Mouse (Mus musculus) MEL-GATA-1-ER (cell line): ENCODE data around the gene Glod5.
"Not testable (repeated sequence)": the region's sequence is repeated elsewhere in the genome, so short reads cannot be mapped to it uniquely, and the experiment has no call there.

Experiments used
- DNase-seq: peaks from one replicate; pipeline ENCODE4 v3.0.0-alpha.2; 2012; ENCODE audit warnings: low read depth; ENCODE audit errors: extremely low read depth

Glod5 gene

DNA sequence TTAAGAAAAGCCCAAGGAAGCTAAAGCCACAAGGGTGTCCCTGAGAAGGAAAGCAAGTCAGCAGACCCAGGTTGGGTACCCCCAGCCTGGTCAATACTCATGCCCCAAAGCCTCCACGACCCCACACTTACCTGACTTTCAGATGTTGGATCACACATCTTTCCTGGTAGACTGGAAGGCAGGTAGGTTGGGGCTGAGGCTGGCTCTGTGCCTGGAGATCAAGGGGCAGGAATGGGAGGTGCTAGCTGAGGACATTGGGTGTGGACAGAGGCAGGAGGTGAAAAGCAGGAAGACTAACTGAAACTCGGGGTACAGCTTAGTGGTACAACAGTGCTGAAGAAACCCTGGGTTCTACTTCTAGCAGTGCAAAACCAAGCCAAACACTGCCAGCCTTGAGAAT is at the start of gene Glod5:
Glod5 (minus strand) TSS at position 207 of the 400 bp plus-strand sequence.
- DNase-seq: no peak

DNA sequence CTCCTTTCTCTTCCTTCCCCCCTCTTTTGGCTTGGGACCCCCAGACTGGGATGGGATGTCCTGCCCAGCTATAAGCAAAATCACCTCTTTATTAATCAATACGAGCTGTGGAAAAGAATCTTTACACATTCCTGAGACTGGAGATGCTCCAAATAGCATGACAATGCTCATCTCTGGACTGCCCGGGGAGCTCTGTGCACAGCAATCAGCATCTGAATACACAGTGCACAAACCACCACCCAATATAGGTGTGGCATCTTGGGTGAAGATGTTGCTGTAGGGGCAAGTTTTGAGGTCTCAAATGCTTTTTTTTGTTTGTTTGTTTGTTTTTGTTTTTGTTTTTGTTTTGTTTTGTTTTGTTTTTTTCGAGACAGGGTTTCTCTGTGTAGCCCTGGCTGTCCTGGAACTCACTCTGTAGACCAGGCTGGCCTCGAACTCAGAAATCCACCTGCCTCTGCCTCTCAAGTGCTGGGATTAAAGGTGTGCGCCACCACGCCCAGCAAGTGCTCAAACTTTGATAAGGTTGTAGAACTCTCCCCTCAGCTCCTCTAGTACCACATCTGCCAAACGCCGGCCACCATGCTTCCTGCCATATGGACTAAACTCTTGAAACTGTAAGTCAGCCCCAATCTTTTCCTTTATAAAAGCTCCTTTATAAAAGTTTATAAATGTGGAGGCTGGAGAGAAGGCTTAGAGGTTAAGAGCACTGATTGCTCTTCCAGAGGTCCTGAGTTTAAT is 32.9 kb upstream of the Glod5 start:
- DNase-seq: not testable (repeated sequence)

GRCm38 (mm10) chrX:8033009-8033408 is 14.7 kb upstream of the Glod5 start:
- DNase-seq: no peak

DNA sequence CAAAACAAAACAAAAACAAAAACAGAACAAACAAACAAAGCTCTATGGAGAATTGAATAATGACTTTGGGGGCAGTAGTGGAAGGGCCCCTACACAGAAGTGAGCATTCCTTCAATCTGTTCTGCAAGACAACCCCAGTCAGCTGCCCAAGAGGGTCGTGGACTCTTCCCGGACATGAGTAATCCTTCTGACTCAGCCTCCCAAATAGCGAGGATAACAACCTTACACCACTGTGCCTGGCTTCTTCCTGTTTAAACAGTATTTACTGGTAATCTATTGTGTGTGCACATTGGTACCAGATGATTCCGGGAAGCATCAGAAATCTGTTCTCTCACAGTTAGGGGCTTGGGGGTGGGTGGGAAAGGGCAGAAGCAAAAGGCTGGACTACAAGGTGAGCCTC is 8.5 kb upstream of the Glod5 start:
- DNase-seq: no peak

DNA sequence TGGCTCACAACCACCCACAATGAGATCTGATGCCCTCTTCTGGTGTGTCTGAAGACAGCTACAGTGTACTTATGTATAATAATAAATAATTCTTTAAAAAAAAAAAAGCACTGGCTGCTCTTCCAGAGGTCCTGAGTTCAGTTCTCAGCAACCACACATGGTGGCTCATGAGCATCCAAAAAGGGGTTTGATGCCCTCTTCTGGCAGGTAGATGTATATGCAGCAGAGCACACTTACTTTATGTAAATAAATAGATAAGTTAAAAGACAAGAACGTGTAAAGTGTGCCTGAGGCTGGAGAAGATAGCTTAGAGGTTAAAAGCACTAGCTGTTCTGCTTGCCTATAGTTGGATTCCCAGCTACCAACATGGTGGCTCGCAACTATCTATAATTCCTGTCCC is 6.5 kb upstream of the Glod5 start:
- DNase-seq: no peak

- peak; percentile 47 for DNase-seq
Measured at GRCm38 (mm10) chrX:8020111-8020778, 2.0 kb upstream of the Glod5 start.

DNA sequence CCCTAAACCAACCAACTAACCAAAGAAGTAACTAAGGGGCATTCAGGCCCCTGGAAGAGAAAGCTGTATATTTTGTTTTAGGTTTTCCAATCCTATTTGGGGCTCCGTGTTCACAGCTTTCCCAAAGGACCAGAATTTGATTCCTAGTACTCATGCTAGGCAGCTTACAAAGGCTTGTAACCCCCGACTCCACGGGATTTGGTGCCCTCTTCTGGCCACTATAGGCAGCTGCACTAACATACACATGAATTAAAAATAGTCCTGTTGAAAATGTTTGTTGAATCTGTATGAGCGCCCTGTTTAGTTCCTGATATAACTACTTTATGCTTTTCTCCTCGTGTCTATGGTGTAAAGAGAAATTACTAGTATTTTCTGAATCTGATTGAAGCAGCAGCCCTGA is 1.1 kb downstream of the Glod5 start:
- peak; percentile 56 for DNase-seq

DNA sequence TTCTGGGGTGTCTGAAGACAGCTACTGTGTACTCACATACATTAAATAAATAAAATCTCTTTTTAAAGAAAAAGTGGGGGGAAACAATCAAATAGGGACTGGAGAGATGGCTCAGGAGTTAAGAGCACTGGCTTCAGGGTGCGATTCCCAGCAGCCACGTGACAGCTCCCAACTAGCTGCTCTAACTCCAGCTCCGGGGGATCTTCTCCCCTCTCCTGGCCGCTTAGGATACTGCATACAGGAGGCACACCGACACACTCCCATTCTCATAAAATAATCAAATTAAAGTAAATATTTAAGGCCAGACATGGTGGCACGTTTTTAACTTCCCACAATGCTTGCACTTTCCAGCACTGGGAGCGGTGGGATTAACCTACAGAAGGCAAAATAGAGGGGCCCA is 2.6 kb downstream of the Glod5 start:
- not testable (repeated sequence) for DNase-seq

DNA sequence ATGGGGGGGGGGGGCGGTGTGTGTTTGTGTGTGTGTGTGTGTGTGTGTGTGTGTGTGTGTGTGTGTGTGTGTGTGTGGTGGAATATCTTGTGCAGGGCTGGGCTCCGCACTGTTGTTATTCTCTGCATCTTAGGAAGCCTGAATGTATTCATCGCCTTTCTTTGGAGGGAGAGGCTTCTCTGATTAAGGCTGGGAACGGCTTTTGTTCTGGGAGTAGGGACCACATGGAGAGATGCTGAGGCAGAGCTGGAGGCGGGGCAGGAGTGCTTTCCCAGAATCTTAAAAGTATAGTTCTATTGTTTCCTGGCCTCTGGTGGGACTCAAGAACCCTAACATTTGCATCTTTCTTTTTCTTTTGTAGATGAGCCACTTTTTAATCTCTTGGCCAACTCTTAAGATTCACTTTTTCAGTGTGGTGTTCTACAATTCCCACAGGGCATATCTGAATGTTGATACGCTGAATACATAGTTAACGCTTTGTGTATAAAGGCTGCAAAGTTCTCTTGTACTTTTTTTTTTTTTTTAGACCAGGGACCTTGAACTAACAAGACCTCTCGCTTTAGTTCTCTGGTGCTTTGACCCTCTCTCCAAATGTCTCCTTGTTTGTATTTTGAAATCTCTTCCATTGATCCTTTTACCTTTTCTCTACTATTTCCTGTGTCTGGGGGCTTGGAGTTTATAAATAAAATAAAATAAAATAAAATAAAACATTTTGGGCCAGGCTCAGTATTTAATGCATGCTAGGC is 4.5 kb downstream of the Glod5 start:
- no peak for DNase-seq

DNA sequence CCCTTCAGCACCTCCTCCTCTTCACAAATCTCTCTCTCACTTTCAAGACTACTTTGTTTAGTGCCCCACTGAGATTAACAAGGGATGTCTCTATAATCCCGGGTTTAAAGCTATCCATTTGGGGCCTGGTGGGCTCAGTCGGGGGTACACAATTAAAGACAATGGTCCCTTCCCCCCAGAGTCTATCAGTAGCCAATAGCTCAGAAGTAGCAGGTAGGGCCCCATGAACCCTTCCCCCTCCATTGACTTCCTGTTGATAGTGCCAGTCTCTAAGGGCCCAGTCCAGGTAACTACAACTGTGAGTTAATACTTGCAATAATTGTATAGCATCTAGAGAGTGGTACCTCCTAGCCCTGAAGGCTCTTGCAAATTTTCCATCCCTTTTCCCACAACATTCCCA is 5.1 kb downstream of the Glod5 start:
- no peak for DNase-seq

DNA sequence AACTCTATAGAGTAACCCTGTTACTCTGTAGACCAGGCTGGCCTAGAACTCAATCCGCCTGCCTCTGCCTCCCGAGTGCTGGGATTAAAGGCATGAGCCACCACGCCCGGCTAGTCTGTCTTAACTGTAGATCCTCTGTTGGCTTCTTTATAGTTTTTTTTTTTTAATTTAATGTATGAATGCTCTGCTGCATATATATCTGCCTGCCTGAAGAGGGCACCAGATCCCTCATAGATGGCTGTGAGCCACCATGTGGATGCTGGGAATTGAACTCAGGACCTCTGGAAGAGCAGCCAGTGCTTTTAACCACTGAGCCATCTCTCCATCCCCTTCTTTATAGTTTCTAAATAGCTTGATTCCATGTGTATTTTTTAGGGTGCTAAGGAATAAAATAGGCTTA is 8.9 kb downstream of the Glod5 start:
- not testable (repeated sequence) for DNase-seq

- no peak for DNase-seq
Measured at GRCm38 (mm10) chrX:8008543-8008942, 9.7 kb downstream of the Glod5 start.

DNA sequence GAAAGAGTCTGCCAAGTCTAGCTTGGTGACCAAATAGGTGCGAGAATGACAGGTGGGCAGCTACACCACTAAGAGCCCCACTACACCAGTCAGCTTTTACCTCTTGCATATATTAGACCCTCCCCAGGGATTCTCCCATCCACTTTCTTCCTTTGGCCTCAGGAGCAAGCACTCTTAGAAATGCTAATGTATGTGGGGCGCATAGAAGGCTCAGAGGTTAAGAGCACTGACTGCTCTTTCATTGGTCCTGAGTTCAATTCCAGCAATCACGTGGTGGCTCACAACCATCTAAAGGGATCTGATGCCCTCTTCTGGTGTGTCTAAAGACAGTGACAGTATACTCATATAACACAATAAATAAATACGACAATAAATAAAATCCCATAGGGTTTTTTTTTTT is 15.3 kb downstream of the Glod5 start:
- no peak for DNase-seq

GRCm38 (mm10) chrX:8002001-8002400 is 16.3 kb downstream of the Glod5 start:
- no peak for DNase-seq

GRCm38 (mm10) chrX:8000546-8001192 is 17.6 kb downstream of the Glod5 start:
- no peak for DNase-seq

- peak; percentile 84 for DNase-seq
Measured at GRCm38 (mm10) chrX:7993068-7993735, 25.1 kb downstream of the Glod5 start.

DNA sequence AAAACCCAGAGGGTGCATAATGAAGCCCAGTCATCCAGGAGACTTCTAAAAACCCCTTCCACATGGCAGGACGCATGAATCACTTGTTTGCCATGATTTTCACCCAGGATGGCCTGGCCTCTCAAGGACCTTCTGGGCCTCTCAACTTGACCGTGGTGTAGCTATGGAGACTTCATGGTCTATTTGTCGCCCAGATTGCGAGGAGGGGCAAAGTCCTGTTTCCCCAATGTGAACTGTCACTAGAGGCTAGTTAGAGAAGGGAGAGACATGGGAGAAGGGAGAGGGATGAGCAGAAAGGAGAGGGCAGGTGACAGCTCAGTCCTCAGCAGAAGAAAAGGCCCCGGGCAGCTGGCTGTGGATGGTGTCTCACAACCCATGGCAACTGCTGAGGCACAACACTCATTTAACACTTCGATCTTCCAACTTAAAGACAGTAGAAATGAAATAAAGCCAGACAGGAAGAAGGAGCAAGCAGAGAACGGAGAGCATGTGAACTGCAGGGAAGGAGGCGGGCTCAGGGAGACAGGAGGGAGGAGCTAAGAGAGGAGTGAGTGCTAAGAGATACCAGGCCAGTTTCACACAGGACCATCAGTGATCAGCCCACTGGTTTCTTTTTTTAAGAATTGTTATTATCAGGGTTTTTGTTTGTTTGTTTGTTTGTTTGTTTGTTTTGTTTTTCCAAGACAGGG is 25.8 kb downstream of the Glod5 start:
- peak; percentile 67 for DNase-seq

- no peak for DNase-seq
Measured at GRCm38 (mm10) chrX:7981368-7981767, 36.9 kb downstream of the Glod5 start.

DNA sequence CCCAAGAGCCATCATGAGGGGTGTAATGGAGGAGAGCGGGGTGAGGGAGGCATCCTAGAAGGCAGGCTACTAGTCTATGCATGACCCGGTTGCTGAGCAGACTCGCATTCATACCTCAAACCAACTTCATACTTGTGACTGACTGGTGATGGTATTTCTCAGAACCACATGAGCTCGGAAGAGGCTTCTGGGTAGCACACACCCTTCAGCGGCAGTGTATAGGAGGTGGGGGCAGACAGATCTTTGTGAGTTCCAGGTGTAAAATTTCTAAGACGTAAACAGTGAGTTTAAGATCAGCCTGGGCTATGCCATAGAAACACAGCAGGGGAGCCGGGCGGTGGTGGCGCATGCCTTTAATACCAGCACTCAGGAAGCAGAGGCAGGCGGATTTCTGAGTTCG is 40.4 kb downstream of the Glod5 start, which contains the start of gene Gata1:
Gata1 (minus strand) TSS at position 180 of the 400 bp plus-strand sequence.
- no peak for DNase-seq

- DNase-seq: peak; percentile 91
Measured at GRCm38 (mm10) chrX:7971292-7971691, 47.0 kb downstream of the Glod5 start.

DNA sequence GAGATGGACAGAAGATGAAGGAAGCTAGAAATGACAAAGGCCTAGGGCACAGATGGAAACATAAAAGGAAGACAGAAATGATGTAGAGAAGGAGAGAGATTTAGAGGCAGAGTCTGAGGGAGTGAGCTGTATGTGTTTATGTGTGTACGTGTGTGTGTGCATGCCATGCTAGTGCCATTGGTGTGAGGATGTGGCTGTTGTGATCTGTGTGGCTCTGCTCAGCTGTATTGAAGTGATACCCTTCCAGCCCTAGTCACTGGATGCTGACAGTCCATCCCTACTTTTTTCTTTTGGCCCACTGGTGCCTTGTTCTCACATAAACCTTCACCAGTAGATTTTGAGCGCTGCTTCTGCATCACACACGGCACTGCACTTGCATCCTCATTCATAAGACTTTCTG is 49.4 kb downstream of the Glod5 start:
- DNase-seq: peak; percentile 44
